ENCODE assay signal across 28 mouse cellular contexts in genomic region chr15:87605504-87606280, GRCm38 (mm10).
DNase-seq lines count a peak whose midpoint lies in the region; ATAC-seq lines count a peak whose summit lies in the region.
"Had no signal": no experiment of that assay in that cellular context is flagged by ENCODE, and none has a peak within 500 bp of the region (broad histone marks: within the 10 kb centered on the region; RNA-seq: fewer than 3 reads in every experiment).

No protein-coding gene starts in this region.

- H3K9ac ChIP-seq in hindbrain, embryonic 16.5 days (ENCODE audit: low read depth, low read length), result no peak overlapping the region
- H3K9ac ChIP-seq in hindbrain, embryonic 12.5 days, result no peak overlapping the region
- H3K9ac ChIP-seq in midbrain, embryonic 11.5 days (ENCODE audit: low read length), result no peak overlapping the region
- no peak overlapping the region for H3K9ac ChIP-seq in midbrain, embryonic 15.5 days
- H3K9ac ChIP-seq: forebrain, embryonic 15.5 days; heart, embryonic 13.5 days; liver, embryonic 14.5 days had no signal

- no peak overlapping the region for H3K4me3 ChIP-seq in hindbrain, embryonic 16.5 days (ENCODE audit: low read length)
- no peak overlapping the region for H3K4me3 ChIP-seq in hindbrain, embryonic 12.5 days
- no peak overlapping the region for H3K4me3 ChIP-seq in midbrain, embryonic 11.5 days (ENCODE audit: low read depth, low read length)
- no peak overlapping the region for H3K4me3 ChIP-seq in midbrain, embryonic 15.5 days
- H3K4me3 ChIP-seq: forebrain, embryonic 15.5 days; gastrocnemius, adult 2 months; heart, adult 2 months; heart, embryonic 13.5 days had no signal

- no peaks in the 10 kb centered on the region for H3K36me3 ChIP-seq in hindbrain, embryonic 16.5 days (ENCODE audit: control insufficient read depth, insufficient read depth, low read length)
- no peaks in the 10 kb centered on the region for H3K36me3 ChIP-seq in hindbrain, embryonic 12.5 days
- no peaks in the 10 kb centered on the region for H3K36me3 ChIP-seq in midbrain, embryonic 11.5 days (ENCODE audit: control insufficient read depth, insufficient read depth, low read length)
- no peaks in the 10 kb centered on the region for H3K36me3 ChIP-seq in midbrain, embryonic 15.5 days (replicated peaks)
- H3K36me3 ChIP-seq: forebrain, embryonic 15.5 days; heart, embryonic 13.5 days had no signal

- no peak overlapping the region for H3K27ac ChIP-seq in hindbrain, embryonic 16.5 days (ENCODE audit: low read depth, low read length)
- no peak overlapping the region for H3K27ac ChIP-seq in hindbrain, embryonic 12.5 days
- no peak overlapping the region for H3K27ac ChIP-seq in midbrain, embryonic 11.5 days (ENCODE audit: low read depth, low read length)
- H3K27ac ChIP-seq in midbrain, embryonic 15.5 days, result no peak overlapping the region
- H3K27ac ChIP-seq: forebrain, embryonic 15.5 days; gastrocnemius, adult 2 months; heart, adult 2 months; heart, embryonic 13.5 days; liver, embryonic 14.5 days; macrophage; stomach, postnatal 0 days had no signal

- ATAC-seq in hindbrain, embryonic 16.5 days, result 0 out of 2 replicates have a peak, but pooled peaks have one; percentile 16
- ATAC-seq in hindbrain, embryonic 12.5 days (ENCODE audit: low FRiP score), result no peak
- ATAC-seq in midbrain, embryonic 11.5 days (ENCODE audit: low FRiP score), result no peak
- no peak for ATAC-seq in midbrain, embryonic 15.5 days (replicated peaks)
- no peak for ATAC-seq in megakaryocyte, adult 5-6 weeks (ENCODE audit: poor library complexity, severe bottlenecking)
- ATAC-seq: forebrain, embryonic 15.5 days; inflammation-experienced regulatory T-cells, adult 6 months had no signal

- DNase-seq in midbrain, embryonic 11.5 days (ENCODE audit: low spot score, missing footprints), result peak; percentile 62
- peak; percentile 39 for DNase-seq in right cerebral cortex, adult 18-20 months
- DNase-seq in right cerebral cortex, postnatal 25 days, result no peak
- DNase-seq: adrenal gland, postnatal 25 days; B cell, adult 2 months; cerebellum, adult 8-10 months; cerebellum, postnatal 25 days; gastrocnemius, adult 2 months; gastrocnemius, postnatal 36 days; heart, adult 2 months; heart, postnatal 10 days; kidney, adult 11 months; kidney, postnatal 14 days; liver; lung, adult 2 months; lung, postnatal 10 days; thymus, adult 18-20 months; thymus, postnatal 25 days had no signal

- no peaks in the 10 kb centered on the region for H3K27me3 ChIP-seq in hindbrain, embryonic 16.5 days (replicated peaks; ENCODE audit: control insufficient read depth, insufficient read depth, low read length)
- no peaks in the 10 kb centered on the region for H3K27me3 ChIP-seq in hindbrain, embryonic 12.5 days
- H3K27me3 ChIP-seq in midbrain, embryonic 11.5 days (ENCODE audit: control insufficient read depth, insufficient read depth, low read length), result no peaks in the 10 kb centered on the region
- no peaks in the 10 kb centered on the region for H3K27me3 ChIP-seq in midbrain, embryonic 15.5 days (replicated peaks)
- H3K27me3 ChIP-seq: forebrain, embryonic 15.5 days had no signal

- 56% methylated on average over 9 of the region's 9 CpGs for WGBS in hindbrain, embryonic 16.5 days
- WGBS in hindbrain, embryonic 12.5 days, result 63% methylated on average over 9 of the region's 9 CpGs
- 67% methylated on average over 9 of the region's 9 CpGs for WGBS in midbrain, embryonic 11.5 days
- whole genome bisulfite sequencing in midbrain, embryonic 15.5 days, result 55% methylated on average over 9 of the region's 9 CpGs

- H3K4me2 ChIP-seq in hindbrain, embryonic 16.5 days (ENCODE audit: low read length), result no peak overlapping the region
- H3K4me2 ChIP-seq in hindbrain, embryonic 12.5 days (replicated peaks), result no peak overlapping the region
- H3K4me2 ChIP-seq in midbrain, embryonic 11.5 days, result no peak overlapping the region
- H3K4me2 ChIP-seq in midbrain, embryonic 15.5 days, result no peak overlapping the region
- H3K4me2 ChIP-seq: forebrain, embryonic 15.5 days; heart, embryonic 13.5 days had no signal

- no peaks in the 10 kb centered on the region for H3K9me3 ChIP-seq in hindbrain, embryonic 16.5 days (ENCODE audit: control insufficient read depth, low read length)
- H3K9me3 ChIP-seq in hindbrain, embryonic 12.5 days (replicated peaks), result no peaks in the 10 kb centered on the region
- H3K9me3 ChIP-seq in midbrain, embryonic 11.5 days (ENCODE audit: control insufficient read depth, low read length), result no peaks in the 10 kb centered on the region
- H3K9me3 ChIP-seq in midbrain, embryonic 15.5 days, result no peaks in the 10 kb centered on the region
- H3K9me3 ChIP-seq: forebrain, embryonic 15.5 days; heart, embryonic 13.5 days had no signal

- peaks cover 2% of the 10 kb centered on the region for H3K4me1 ChIP-seq in hindbrain, embryonic 16.5 days (ENCODE audit: control insufficient read depth, insufficient read depth, low read depth, low read length)
- H3K4me1 ChIP-seq in hindbrain, embryonic 12.5 days, result peaks cover 10% of the 10 kb centered on the region; the same call in 1 of the 2 replicates
- no peaks in the 10 kb centered on the region for H3K4me1 ChIP-seq in midbrain, embryonic 11.5 days (ENCODE audit: control insufficient read depth, insufficient read depth, low read length)
- H3K4me1 ChIP-seq in midbrain, embryonic 15.5 days, result peaks cover 31% of the 10 kb centered on the region
- H3K4me1 ChIP-seq: heart, embryonic 13.5 days had no signal
